In the genomic region with DNA sequence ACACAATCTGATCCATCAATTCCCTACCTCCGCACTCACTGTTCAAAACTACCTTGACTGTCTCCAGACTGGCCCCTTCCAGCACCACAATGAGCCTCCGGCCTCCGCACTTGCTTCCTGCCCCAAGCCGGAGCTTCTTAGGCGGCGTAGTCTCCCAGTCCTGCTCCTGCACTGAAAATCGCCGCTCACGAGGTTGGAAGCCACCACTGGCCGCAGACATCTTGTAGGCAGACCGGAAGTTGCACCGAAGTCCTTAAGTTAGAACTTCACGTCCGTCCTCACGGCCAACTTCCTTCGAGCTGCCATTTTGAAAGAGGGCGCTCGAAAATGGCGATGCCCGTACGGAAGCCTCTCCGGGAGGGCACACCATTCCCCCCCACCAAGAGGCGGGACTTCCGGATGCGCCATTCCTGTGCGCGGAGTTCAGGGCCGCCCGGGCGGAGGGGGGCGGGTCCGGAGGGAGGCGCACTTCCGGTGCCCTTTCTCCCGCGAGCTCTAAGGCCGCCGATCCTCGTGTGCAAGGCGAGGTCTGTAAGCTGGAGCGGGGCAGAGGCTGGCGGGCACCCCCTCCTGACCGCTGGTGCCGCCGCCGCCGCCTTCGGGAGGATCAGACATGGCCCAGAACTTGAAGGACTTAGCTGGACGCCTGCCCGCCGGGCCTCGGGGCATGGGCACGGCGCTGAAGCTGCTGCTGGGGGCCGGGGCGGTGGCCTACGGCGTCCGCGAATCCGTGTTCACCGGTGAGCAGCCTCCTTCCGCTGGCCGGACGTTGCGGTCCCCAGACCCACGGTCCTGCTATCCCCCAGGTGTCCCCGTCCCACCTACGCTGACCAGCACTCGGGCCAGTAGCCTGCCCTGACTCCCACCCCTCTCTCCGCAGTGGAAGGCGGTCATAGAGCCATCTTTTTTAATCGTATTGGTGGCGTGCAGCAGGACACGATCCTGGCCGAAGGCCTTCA, we compare ENCODE assay signal across 8 mouse cellular contexts. TPM values are rescaled to one million over a fixed set of nuclear protein-coding genes. Genes with fewer than 3 reads are reported as not detected.
DNase-seq lines count a peak whose midpoint lies in the region; ATAC-seq and TF ChIP-seq lines count a peak whose summit lies in the region.

Gene Emg1, minus strand, starts transcription at position 355 of the 959 bp plus-strand sequence.
Gene Phb2, plus strand, starts transcription at position 513 of the 959 bp plus-strand sequence.

- peak within 1 kb of the TSS; percentile 99 for H3K4me2 ChIP-seq in hindbrain, embryonic 13.5 days

- no peaks in the 10 kb centered on the region for H3K27me3 ChIP-seq in Patski
- H3K27me3 ChIP-seq in hindbrain, embryonic 13.5 days: no peaks in the 10 kb centered on the region

- H3K9me3 ChIP-seq in hindbrain, embryonic 13.5 days: no peaks in the 10 kb centered on the region

- peak within 1 kb of the TSS; percentile 96 for H3K4me3 ChIP-seq in hindbrain, embryonic 13.5 days

- peaks cover 46% of the 10 kb centered on the region for H3K36me3 ChIP-seq in hindbrain, embryonic 13.5 days

- peak within 1 kb of the TSS; percentile 88 for H3K27ac ChIP-seq in hindbrain, embryonic 13.5 days

- peak within 1 kb of the TSS; percentile 96 for H3K9ac ChIP-seq in hindbrain, embryonic 13.5 days

- in situ Hi-C loops in Patski (cut with MboI; ENCODE audit: low pct_unique_long_range_greater_than_20kb): no loop called here

- DNase-seq in Patski (ENCODE audit: low read depth, low spot score): peak; percentile 84
- DNase-seq in cerebellum, postnatal 14 days: peak; percentile 98 to 99
- DNase-seq in frontal cortex, postnatal 14 days (ENCODE audit: low spot score in 2 of 2): peak; percentile 95
- peak; percentile 91 to 94 for DNase-seq in layer of hippocampus, postnatal 25 days (ENCODE audit: extremely low spot score in 1 of 2, low spot score in 1 of 2)
- peak; percentile 99 for DNase-seq in lung, postnatal 25 days (ENCODE audit: low spot score)
- DNase-seq in retina, embryonic 14.5 days (ENCODE audit: low spot score): peak; percentile 99
- DNase-seq in thymus, postnatal 4 days: peak; percentile 99

- CTCF ChIA-PET in Patski (lab: Charles Lee): interaction anchor here (0.9 to 2.2 kb wide), 4 partner anchors 10 to 47 kb away, joined by 3 to 4 read pairs (median 4); no protein-coding TSS in a partner anchor

- no peak for TF ChIP-seq CTCF in Patski (IDR thresholded peaks at IDR 0.05)

- POLR2A ChIA-PET in Patski (lab: Charles Lee): interaction anchor here (1.1 to 1.4 kb wide), 2 partner anchors 10 to 47 kb away, joined by 3 to 4 read pairs; no protein-coding TSS in a partner anchor

- peak; percentile 94 for ATAC-seq in Patski
- peak; percentile 97 for ATAC-seq in hindbrain, embryonic 13.5 days (ENCODE audit: low FRiP score)

- H3K4me1 ChIP-seq in hindbrain, embryonic 13.5 days (replicated peaks): peaks cover 40% of the 10 kb centered on the region

- under 1% methylated on average over 75 of the region's 76 CpGs for WGBS in hindbrain, embryonic 13.5 days

RNA-seq across cellular contexts. Expression of gene Emg1, which starts in this region (rescaled TPM):
- polyA plus RNA-seq in Patski (2021): 100 TPM
- 111 and 118 TPM in 2 replicates for polyA plus RNA-seq in hindbrain, embryonic 13.5 days (2015; fragmentation: Nextera tagmentation; extraction: Ambion mirVana)
- 10 to 100 TPM; 51.3 to 54.4 TPM for total RNA-seq in layer of hippocampus, postnatal 25 days (2021)

RNA-seq across cellular contexts. Expression of gene Phb2, which starts in this region (rescaled TPM):
- 275 TPM for polyA plus RNA-seq in Patski (2021)
- polyA plus RNA-seq in hindbrain, embryonic 13.5 days (2015; fragmentation: Nextera tagmentation; extraction: Ambion mirVana): 254 and 257 TPM in 2 replicates
- 100 to 1,000 TPM; 120 to 124 TPM for total RNA-seq in layer of hippocampus, postnatal 25 days (2021)

Comparison
In these comparisons a context has a peak if more than half of its experiments do, and no peak if none do; other contexts are left out.
1. Peak in every context shown above with its lines: DNase-seq, ATAC-seq, H3K4me3 ChIP-seq and H3K27ac ChIP-seq.